Mouse (Mus musculus): ENCODE results near the gene Mlh1. TPM values are rescaled to one million over a fixed set of nuclear protein-coding genes. Genes with fewer than 3 reads are reported as not detected.

Gene Mlh1
- total RNA-seq, 1 experiment from 2014 or later, result 55.0 TPM

GRCm38 (mm10) chr9:111289294-111289831, 17.8 kb upstream of the Mlh1 start:
- ATAC-seq (ENCODE audit: extremely low read depth, insufficient number of reproducible peaks, low FRiP score, poor library complexity, severe bottlenecking), result no peak

- ATAC-seq (ENCODE audit: extremely low read depth, insufficient number of reproducible peaks, low FRiP score, poor library complexity, severe bottlenecking), result no peak
Observed at GRCm38 (mm10) chr9:111287956-111288355, 16.4 kb upstream of the Mlh1 start.

GRCm38 (mm10) chr9:111286468-111286867, 14.9 kb upstream of the Mlh1 start:
- no peak for ATAC-seq (ENCODE audit: extremely low read depth, insufficient number of reproducible peaks, low FRiP score, poor library complexity, severe bottlenecking)

GRCm38 (mm10) chr9:111285676-111286075, 14.1 kb upstream of the Mlh1 start:
- no peak for ATAC-seq (ENCODE audit: extremely low read depth, insufficient number of reproducible peaks, low FRiP score, poor library complexity, severe bottlenecking)

GRCm38 (mm10) chr9:111285061-111285460, 13.5 kb upstream of the Mlh1 start:
- ATAC-seq (ENCODE audit: extremely low read depth, insufficient number of reproducible peaks, low FRiP score, poor library complexity, severe bottlenecking), result no peak

- ATAC-seq (ENCODE audit: extremely low read depth, insufficient number of reproducible peaks, low FRiP score, poor library complexity, severe bottlenecking), result no peak
Observed at GRCm38 (mm10) chr9:111275156-111275555, 3.6 kb upstream of the Mlh1 start.

GRCm38 (mm10) chr9:111273958-111274357, 2.4 kb upstream of the Mlh1 start:
- ATAC-seq (ENCODE audit: extremely low read depth, insufficient number of reproducible peaks, low FRiP score, poor library complexity, severe bottlenecking), result no peak

GRCm38 (mm10) chr9:111272996-111273785, 1.6 kb upstream of the Mlh1 start:
- ATAC-seq (ENCODE audit: extremely low read depth, insufficient number of reproducible peaks, low FRiP score, poor library complexity, severe bottlenecking), result no peak

GRCm38 (mm10) chr9:111272356-111272755, 765 bp upstream of the Mlh1 start:
- no peak for ATAC-seq (ENCODE audit: extremely low read depth, insufficient number of reproducible peaks, low FRiP score, poor library complexity, severe bottlenecking)

- no peak for ATAC-seq (ENCODE audit: extremely low read depth, insufficient number of reproducible peaks, low FRiP score, poor library complexity, severe bottlenecking)
Observed at GRCm38 (mm10) chr9:111271056-111271433, 546 bp downstream of the Mlh1 start.

- ATAC-seq (ENCODE audit: extremely low read depth, insufficient number of reproducible peaks, low FRiP score, poor library complexity, severe bottlenecking), result no peak
Observed at GRCm38 (mm10) chr9:111270606-111271005, 985 bp downstream of the Mlh1 start.

GRCm38 (mm10) chr9:111267998-111268397, 3.6 kb downstream of the Mlh1 start:
- ATAC-seq (ENCODE audit: extremely low read depth, insufficient number of reproducible peaks, low FRiP score, poor library complexity, severe bottlenecking), result no peak

GRCm38 (mm10) chr9:111261356-111261755, 10.2 kb downstream of the Mlh1 start:
- ATAC-seq (ENCODE audit: extremely low read depth, insufficient number of reproducible peaks, low FRiP score, poor library complexity, severe bottlenecking), result no peak

- no peak for ATAC-seq (ENCODE audit: extremely low read depth, insufficient number of reproducible peaks, low FRiP score, poor library complexity, severe bottlenecking)
Observed at GRCm38 (mm10) chr9:111260360-111260985, 11.1 kb downstream of the Mlh1 start.

- no peak for ATAC-seq (ENCODE audit: extremely low read depth, insufficient number of reproducible peaks, low FRiP score, poor library complexity, severe bottlenecking)
Observed at GRCm38 (mm10) chr9:111252161-111252869, 19.3 kb downstream of the Mlh1 start.

- ATAC-seq (ENCODE audit: extremely low read depth, insufficient number of reproducible peaks, low FRiP score, poor library complexity, severe bottlenecking), result no peak
Observed at GRCm38 (mm10) chr9:111247682-111248246, 23.8 kb downstream of the Mlh1 start.

- no peak for ATAC-seq (ENCODE audit: extremely low read depth, insufficient number of reproducible peaks, low FRiP score, poor library complexity, severe bottlenecking)
Observed at GRCm38 (mm10) chr9:111245546-111245945, 26.0 kb downstream of the Mlh1 start.

GRCm38 (mm10) chr9:111243384-111243783, 28.2 kb downstream of the Mlh1 start:
- no peak for ATAC-seq (ENCODE audit: extremely low read depth, insufficient number of reproducible peaks, low FRiP score, poor library complexity, severe bottlenecking)

GRCm38 (mm10) chr9:111239821-111240220, 31.8 kb downstream of the Mlh1 start:
- no peak for ATAC-seq (ENCODE audit: extremely low read depth, insufficient number of reproducible peaks, low FRiP score, poor library complexity, severe bottlenecking)
